In the genomic region with DNA sequence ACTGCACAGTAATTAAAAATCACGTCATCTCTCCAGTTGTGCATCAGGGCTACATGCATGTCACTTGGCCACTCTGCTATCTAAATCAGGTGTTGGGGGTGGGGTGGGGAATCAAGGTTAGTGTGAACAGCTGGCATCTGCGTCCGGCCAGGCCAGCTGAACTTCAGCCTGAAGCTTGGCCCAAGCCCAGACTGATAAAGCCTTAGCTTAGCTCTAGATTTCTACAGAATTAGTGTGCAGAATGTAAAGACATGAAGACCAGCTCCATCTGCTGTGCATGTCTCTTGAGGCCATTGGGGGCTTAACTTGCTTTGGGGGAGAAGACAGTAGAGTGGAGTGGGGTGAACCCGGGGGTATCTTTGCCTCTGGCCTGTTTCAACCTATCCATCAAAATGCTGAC, we compare ENCODE assay signal across 9 mouse cellular contexts.
DNase-seq lines count a peak whose midpoint lies in the region; ATAC-seq lines count a peak whose summit lies in the region.
"Had no signal": no experiment of that assay in that cellular context is flagged by ENCODE, and none has a peak within 500 bp of the region (broad histone marks: within the 10 kb centered on the region; RNA-seq: fewer than 3 reads in every experiment).

No protein-coding gene starts in this region.

- H3K9ac ChIP-seq in heart, embryonic 14.5 days (ENCODE audit: low read length): no peak overlapping the region
- H3K9ac ChIP-seq in forebrain, embryonic 16.5 days (replicated peaks; ENCODE audit: low read depth, low read length): no peak overlapping the region
- 0 out of 2 replicates have a peak overlapping the region, but pooled peaks have one; percentile 5 for H3K9ac ChIP-seq in midbrain, embryonic 11.5 days (ENCODE audit: low read length)
- H3K9ac ChIP-seq: embryonic facial prominence, embryonic 13.5 days had no signal

- DNase-seq in heart, adult 9 months (ENCODE audit: low spot score in 2 of 2): no peak
- DNase-seq in 416B (ENCODE audit: low read depth): peak; percentile 79
- no peak for DNase-seq in midbrain, embryonic 11.5 days (ENCODE audit: low spot score, missing footprints)
- no peak for DNase-seq in cerebellum, adult 9-11 months
- no peak for DNase-seq in right cerebral cortex, adult 2 months (ENCODE audit: low spot score in 2 of 2)

- no peak overlapping the region for H3K27ac ChIP-seq in heart, embryonic 14.5 days (replicated peaks in 1 of 2; ENCODE audit: control insufficient read depth in 1 of 2, insufficient read depth in 1 of 2, low read depth in 2 of 2, low read length in 2 of 2)
- no peak overlapping the region for H3K27ac ChIP-seq in forebrain, embryonic 16.5 days (ENCODE audit: low read length)
- no peak overlapping the region for H3K27ac ChIP-seq in midbrain, embryonic 11.5 days (ENCODE audit: low read depth, low read length)

- H3K4me1 ChIP-seq in heart, embryonic 14.5 days (ENCODE audit: control insufficient read depth in 2 of 2, insufficient read depth in 2 of 2, low read length in 2 of 2): peaks cover 7 to 11% of the 10 kb centered on the region in 2 experiments; a peak in 3 of 4 replicates
- H3K4me1 ChIP-seq in forebrain, embryonic 16.5 days (replicated peaks; ENCODE audit: control insufficient read depth, insufficient read depth, low read length): peaks cover 3% of the 10 kb centered on the region; the same call in 1 of the 2 replicates
- peaks cover 27% of the 10 kb centered on the region for H3K4me1 ChIP-seq in midbrain, embryonic 11.5 days (ENCODE audit: control insufficient read depth, insufficient read depth, low read length)

- no peak overlapping the region for H3K4me2 ChIP-seq in heart, embryonic 14.5 days (ENCODE audit: low read length)
- no peak overlapping the region for H3K4me2 ChIP-seq in forebrain, embryonic 16.5 days (ENCODE audit: low read length)
- H3K4me2 ChIP-seq in midbrain, embryonic 11.5 days: no peak overlapping the region
- H3K4me2 ChIP-seq: embryonic facial prominence, embryonic 13.5 days had no signal

- H3K27me3 ChIP-seq in heart, embryonic 14.5 days (ENCODE audit: control insufficient read depth, insufficient read depth, low read length): no peaks in the 10 kb centered on the region
- H3K27me3 ChIP-seq in forebrain, embryonic 16.5 days (replicated peaks; ENCODE audit: control insufficient read depth, insufficient read depth, low read length): no peaks in the 10 kb centered on the region
- H3K27me3 ChIP-seq in midbrain, embryonic 11.5 days (ENCODE audit: control insufficient read depth, insufficient read depth, low read length): no peaks in the 10 kb centered on the region; the same call in 1 of the 2 replicates
- H3K27me3 ChIP-seq: embryonic facial prominence, embryonic 13.5 days had no signal

- H3K4me3 ChIP-seq in heart, embryonic 14.5 days (ENCODE audit: control insufficient read depth in 1 of 2, insufficient read depth in 1 of 2, low read depth in 1 of 2, low read length in 2 of 2): no peak overlapping the region
- H3K4me3 ChIP-seq in forebrain, embryonic 16.5 days (replicated peaks; ENCODE audit: low read length): no peak overlapping the region
- no peak overlapping the region for H3K4me3 ChIP-seq in midbrain, embryonic 11.5 days (ENCODE audit: low read depth, low read length)
- H3K4me3 ChIP-seq: embryonic facial prominence, embryonic 13.5 days had no signal

- ATAC-seq in heart, embryonic 14.5 days (ENCODE audit: insufficient number of reproducible peaks, insufficient read depth, low FRiP score, low read depth): peak; percentile 50
- ATAC-seq in forebrain, embryonic 16.5 days: peak; percentile 19
- ATAC-seq in midbrain, embryonic 11.5 days (ENCODE audit: low FRiP score): peak; percentile 33
- ATAC-seq in CD4-positive, CD25-positive, alpha-beta regulatory T cell, adult 4 months: no peak

- H3K36me3 ChIP-seq in heart, embryonic 14.5 days (ENCODE audit: control insufficient read depth, insufficient read depth, low read length): no peaks in the 10 kb centered on the region
- no peaks in the 10 kb centered on the region for H3K36me3 ChIP-seq in forebrain, embryonic 16.5 days (ENCODE audit: control insufficient read depth, insufficient read depth)
- no peaks in the 10 kb centered on the region for H3K36me3 ChIP-seq in midbrain, embryonic 11.5 days (ENCODE audit: control insufficient read depth, insufficient read depth, low read length)
- H3K36me3 ChIP-seq: embryonic facial prominence, embryonic 13.5 days had no signal

- 23% methylated on average over 4 of the region's 4 CpGs for WGBS in heart, embryonic 14.5 days
- WGBS in forebrain, embryonic 16.5 days: 57% methylated on average over 4 of the region's 4 CpGs
- WGBS in midbrain, embryonic 11.5 days: 47% methylated on average over 4 of the region's 4 CpGs

- no peaks in the 10 kb centered on the region for H3K9me3 ChIP-seq in heart, embryonic 14.5 days (ENCODE audit: control insufficient read depth, low read length)
- no peaks in the 10 kb centered on the region for H3K9me3 ChIP-seq in forebrain, embryonic 16.5 days (ENCODE audit: control insufficient read depth, low read length)
- H3K9me3 ChIP-seq in midbrain, embryonic 11.5 days (ENCODE audit: control insufficient read depth, low read length): no peaks in the 10 kb centered on the region
- H3K9me3 ChIP-seq: embryonic facial prominence, embryonic 13.5 days had no signal
